Mouse (Mus musculus): ENCODE results near the gene Dusp22. TPM values are rescaled to one million over a fixed set of nuclear protein-coding genes. Genes with fewer than 3 reads are reported as not detected.

Gene Dusp22
- polyA plus RNA-seq, 1 experiment = 2.0 TPM

DNA sequence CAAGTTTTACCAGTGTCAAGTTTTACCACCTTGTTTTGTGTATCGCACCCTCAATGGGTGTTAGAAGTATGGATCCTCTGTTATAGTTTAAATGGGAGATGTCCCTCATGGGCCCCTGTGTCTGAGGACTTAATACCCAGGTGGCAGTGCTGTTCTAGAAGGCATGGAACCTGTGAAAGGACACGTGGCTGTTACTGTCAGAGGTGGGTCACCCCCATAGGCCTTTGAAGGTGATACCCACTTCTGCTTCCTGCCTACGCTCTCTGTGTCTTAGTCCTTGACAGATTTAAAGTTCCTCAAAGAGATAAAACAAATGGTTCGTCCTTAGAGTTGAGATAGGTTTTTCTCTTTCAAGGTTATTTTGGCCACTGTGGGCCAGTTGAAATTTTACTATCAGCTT lies 23.3 kb upstream of the Dusp22 start:
- TF ChIP-seq POLR2A (IDR thresholded peaks at IDR 0.05; ENCODE audit: low read depth, low read length) (no peak), CTCF (IDR thresholded peaks at IDR 0.05; ENCODE audit: extremely low read depth, insufficient read length, insufficient replicate concordance, low read depth, low read length) (no peak)
- Histone ChIP-seq H3K36me3 (ENCODE audit: control insufficient read depth, insufficient read depth, low read length) (no peaks in the 10 kb centered on the region), H3K4me1 (ENCODE audit: control insufficient read depth, insufficient read depth, insufficient read length, low read length) (no peaks in the 10 kb centered on the region; the same call in 1 of the 2 replicates), H3K27me3 (ENCODE audit: control insufficient read depth, insufficient read depth, low read length) (no peaks in the 10 kb centered on the region), H3K27ac (ENCODE audit: insufficient read depth, low read depth, low read length) (no peak overlapping the region), H3K4me3 (ENCODE audit: low read depth, low read length) (no peak overlapping the region)
- WGBS = 70% methylated on average over 4 of the region's 4 CpGs

DNA sequence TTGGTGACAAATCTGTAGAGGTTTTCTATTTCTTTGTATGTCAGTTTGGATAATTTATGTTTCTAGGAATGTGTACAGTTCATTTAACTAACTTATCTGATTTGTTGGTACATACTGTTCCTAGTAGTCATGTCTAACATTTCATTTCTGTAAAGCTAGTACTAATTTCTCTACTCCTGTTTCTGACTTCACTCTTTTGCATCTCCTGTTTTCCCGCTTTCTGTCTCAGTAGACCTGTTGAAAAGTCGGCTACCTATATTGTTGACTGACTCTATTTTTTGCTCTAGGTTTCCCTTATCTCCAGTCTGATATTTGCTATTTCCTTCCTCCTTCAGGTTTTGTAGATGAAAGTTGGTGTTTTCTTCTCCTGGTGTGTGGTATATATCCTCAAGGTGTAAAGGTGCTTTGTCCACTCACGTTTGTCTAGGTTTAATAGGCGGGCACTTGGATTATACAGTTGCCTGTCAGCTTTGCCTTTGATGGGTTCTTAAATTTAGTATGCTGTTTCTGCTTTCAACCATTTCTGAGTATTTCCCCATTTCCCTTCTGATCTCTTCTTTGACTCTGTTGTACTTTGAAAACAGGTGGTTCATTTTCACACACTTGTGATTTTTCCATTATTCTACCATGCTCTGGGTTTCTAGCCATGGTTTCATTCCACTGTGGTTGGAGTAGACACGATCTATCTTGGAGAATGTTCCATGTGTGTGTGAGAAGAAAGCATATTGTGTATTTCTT lies 21.3 kb upstream of the Dusp22 start:
- WGBS = 74% methylated on average over 5 of the region's 5 CpGs
- no peak overlapping the region for H3K27ac ChIP-seq (ENCODE audit: insufficient read depth, low read depth, low read length)
- TF ChIP-seq POLR2A (IDR thresholded peaks at IDR 0.05; ENCODE audit: low read depth, low read length) (no peak), CTCF (IDR thresholded peaks at IDR 0.05; ENCODE audit: extremely low read depth, insufficient read length, insufficient replicate concordance, low read depth, low read length) (no peak)
- no peaks in the 10 kb centered on the region for H3K36me3 ChIP-seq (ENCODE audit: control insufficient read depth, insufficient read depth, low read length)
- H3K27me3 ChIP-seq (ENCODE audit: control insufficient read depth, insufficient read depth, low read length) = no peaks in the 10 kb centered on the region
- no peak overlapping the region for H3K4me3 ChIP-seq (ENCODE audit: low read depth, low read length)
- no peaks in the 10 kb centered on the region for H3K4me1 ChIP-seq (ENCODE audit: control insufficient read depth, insufficient read depth, insufficient read length, low read length)

DNA sequence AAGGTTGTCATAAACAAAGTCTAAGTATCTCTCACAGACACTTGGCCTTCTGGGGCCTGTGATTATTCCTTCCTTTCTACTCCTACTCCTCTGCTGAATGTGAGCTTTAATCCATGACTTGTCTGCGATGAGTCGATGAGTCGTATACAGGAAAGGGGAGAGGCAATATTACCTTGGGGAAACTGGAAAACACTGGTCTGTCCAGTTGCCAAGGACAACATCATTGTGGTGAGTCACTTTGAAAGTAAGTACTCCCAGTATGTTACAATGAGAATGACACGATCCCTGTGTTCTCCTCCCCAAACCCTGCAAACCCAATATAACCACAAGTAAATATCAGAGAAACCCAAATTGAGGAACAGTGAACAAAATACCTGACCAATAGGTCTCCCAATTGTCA lies 17.7 kb upstream of the Dusp22 start:
- Histone ChIP-seq H3K4me1 (ENCODE audit: control insufficient read depth, insufficient read depth, insufficient read length, low read length) (no peaks in the 10 kb centered on the region), H3K27me3 (ENCODE audit: control insufficient read depth, insufficient read depth, low read length) (no peaks in the 10 kb centered on the region), H3K36me3 (ENCODE audit: control insufficient read depth, insufficient read depth, low read length) (no peaks in the 10 kb centered on the region), H3K4me3 (ENCODE audit: low read depth, low read length) (no peak overlapping the region), H3K27ac (ENCODE audit: insufficient read depth, low read depth, low read length) (no peak overlapping the region)
- TF ChIP-seq CTCF (IDR thresholded peaks at IDR 0.05; ENCODE audit: extremely low read depth, insufficient read length, insufficient replicate concordance, low read depth, low read length) (no peak), POLR2A (IDR thresholded peaks at IDR 0.05; ENCODE audit: low read depth, low read length) (no peak)
- WGBS = 45% methylated on average over 4 of the region's 4 CpGs

- H3K27me3 ChIP-seq (ENCODE audit: control insufficient read depth, insufficient read depth, low read length) = no peaks in the 10 kb centered on the region
- H3K4me3 ChIP-seq (ENCODE audit: low read depth, low read length) = no peak overlapping the region
- no peaks in the 10 kb centered on the region for H3K36me3 ChIP-seq (ENCODE audit: control insufficient read depth, insufficient read depth, low read length)
- no peak overlapping the region for H3K27ac ChIP-seq (ENCODE audit: insufficient read depth, low read depth, low read length)
- H3K4me1 ChIP-seq (ENCODE audit: control insufficient read depth, insufficient read depth, insufficient read length, low read length) = no peaks in the 10 kb centered on the region
- TF ChIP-seq CTCF (IDR thresholded peaks at IDR 0.05; ENCODE audit: extremely low read depth, insufficient read length, insufficient replicate concordance, low read depth, low read length) (no peak), POLR2A (IDR thresholded peaks at IDR 0.05; ENCODE audit: low read depth, low read length) (no peak)
These were observed 11.3 kb upstream of the Dusp22 start for GRCm38 (mm10) chr13:30648461-30648860.

GRCm38 (mm10) chr13:30649197-30649596 lies 10.6 kb upstream of the Dusp22 start:
- H3K27me3 ChIP-seq (ENCODE audit: control insufficient read depth, insufficient read depth, low read length) = no peaks in the 10 kb centered on the region; the same call in 1 of the 2 replicates
- no peaks in the 10 kb centered on the region for H3K36me3 ChIP-seq (ENCODE audit: control insufficient read depth, insufficient read depth, low read length)
- H3K4me1 ChIP-seq (ENCODE audit: control insufficient read depth, insufficient read depth, insufficient read length, low read length) = no peaks in the 10 kb centered on the region
- 82% methylated on average over 5 of the region's 5 CpGs for WGBS
- TF ChIP-seq CTCF (IDR thresholded peaks at IDR 0.05; ENCODE audit: extremely low read depth, insufficient read length, insufficient replicate concordance, low read depth, low read length) = no peak
- no peak for TF ChIP-seq POLR2A (IDR thresholded peaks at IDR 0.05; ENCODE audit: low read depth, low read length)
- H3K4me3 ChIP-seq (ENCODE audit: low read depth, low read length) = no peak overlapping the region
- H3K27ac ChIP-seq (ENCODE audit: insufficient read depth, low read depth, low read length) = no peak overlapping the region

DNA sequence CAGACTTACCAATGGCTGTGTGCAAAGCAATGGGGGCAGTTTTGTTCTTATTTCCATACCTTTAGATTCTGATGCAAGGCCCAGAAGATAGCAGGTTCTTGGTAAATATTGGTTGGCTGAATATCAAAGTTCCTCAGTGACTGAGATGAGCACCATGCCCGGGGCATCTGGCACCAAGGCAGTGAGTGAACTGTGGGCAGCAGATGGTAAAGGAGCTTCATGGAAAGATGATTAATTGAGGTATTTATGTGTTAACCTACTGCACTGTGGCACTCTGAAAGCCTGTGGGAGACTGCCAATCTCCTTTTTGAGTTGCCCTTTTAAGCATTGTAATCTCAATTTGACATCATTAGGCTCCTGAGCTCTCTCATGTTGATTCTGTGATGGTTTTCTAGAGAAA lies 9.1 kb upstream of the Dusp22 start:
- no peak for TF ChIP-seq CTCF (IDR thresholded peaks at IDR 0.05; ENCODE audit: extremely low read depth, insufficient read length, insufficient replicate concordance, low read depth, low read length)
- TF ChIP-seq POLR2A (IDR thresholded peaks at IDR 0.05; ENCODE audit: low read depth, low read length) = no peak
- WGBS = 73% methylated on average over 1 of the region's 1 CpGs
- no peak overlapping the region for H3K4me3 ChIP-seq (ENCODE audit: low read depth, low read length)
- no peaks in the 10 kb centered on the region for H3K4me1 ChIP-seq (ENCODE audit: control insufficient read depth, insufficient read depth, insufficient read length, low read length)
- no peaks in the 10 kb centered on the region; the same call in 1 of the 2 replicates for H3K27me3 ChIP-seq (ENCODE audit: control insufficient read depth, insufficient read depth, low read length)
- H3K36me3 ChIP-seq (ENCODE audit: control insufficient read depth, insufficient read depth, low read length) = no peaks in the 10 kb centered on the region
- H3K27ac ChIP-seq (ENCODE audit: insufficient read depth, low read depth, low read length) = no peak overlapping the region

DNA sequence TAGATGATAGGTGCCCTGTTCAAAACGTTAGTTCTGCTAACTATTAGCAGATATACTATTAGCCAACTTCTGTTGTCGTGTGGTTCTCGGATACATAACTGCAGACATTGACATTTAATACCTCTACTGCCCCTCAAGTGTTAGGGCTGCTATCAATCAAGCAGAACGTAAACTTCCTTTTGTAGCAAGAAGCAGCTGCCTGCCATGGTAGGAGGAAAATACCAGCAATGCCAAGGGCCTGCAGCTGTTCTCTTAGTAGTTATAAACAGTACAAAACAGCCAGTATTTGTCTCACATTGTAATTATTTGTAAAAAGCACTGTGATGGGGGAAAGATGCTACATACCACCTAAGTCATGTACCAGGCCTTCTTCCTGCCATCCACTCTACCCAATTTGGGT lies 6.7 kb upstream of the Dusp22 start:
- WGBS = 62% methylated on average over 4 of the region's 4 CpGs
- no peaks in the 10 kb centered on the region for H3K36me3 ChIP-seq (ENCODE audit: control insufficient read depth, insufficient read depth, low read length)
- TF ChIP-seq POLR2A (IDR thresholded peaks at IDR 0.05; ENCODE audit: low read depth, low read length) = no peak
- no peak for TF ChIP-seq CTCF (IDR thresholded peaks at IDR 0.05; ENCODE audit: extremely low read depth, insufficient read length, insufficient replicate concordance, low read depth, low read length)
- H3K4me1 ChIP-seq (ENCODE audit: control insufficient read depth, insufficient read depth, insufficient read length, low read length) = no peaks in the 10 kb centered on the region
- no peak overlapping the region for H3K4me3 ChIP-seq (ENCODE audit: low read depth, low read length)
- H3K27ac ChIP-seq (ENCODE audit: insufficient read depth, low read depth, low read length) = no peak overlapping the region
- H3K27me3 ChIP-seq (ENCODE audit: control insufficient read depth, insufficient read depth, low read length) = no peaks in the 10 kb centered on the region; the same call in 1 of the 2 replicates

Measured in small intestine, adult 2 months (tissue).